Mouse (Mus musculus) intestine, embryonic 14.5 days (tissue): ENCODE measurements around the gene Mtfr1l. TPM values are rescaled to one million over a fixed set of nuclear protein-coding genes. Genes with fewer than 3 reads are reported as not detected.
"Not testable (repeated sequence)": the region's sequence is repeated elsewhere in the genome, so short reads cannot be mapped to it uniquely, and the experiment has no call there.

Source experiments
- ATAC-seq: fragments of 200-750 bp; cut with Nextera tagmentation; replicated peaks from 2 replicates; pipeline ENCODE4 v1.8.0; 2017; ENCODE audit warnings: low read depth, moderate number of reproducible peaks, moderate TSS enrichment, moderate library complexity; ENCODE audit not compliant: low FRiP score, low TSS enrichment
- DNase-seq: peaks from one replicate; pipeline ENCODE4 v3.0.0-alpha.2; 2018; ENCODE audit warnings: low spot score
- H3K27ac ChIP-seq: fragments of 300-500 bp; sonication (generic); 2 replicates; pipeline ENCODE4 v1.5.1; 2014; ENCODE audit warnings: low read depth, mild to moderate bottlenecking, control low read depth
- H3K27me3 ChIP-seq: fragments of 300-500 bp; sonication (generic); replicated peaks from 2 replicates; pipeline ENCODE4 v1.6.1; 2014; ENCODE audit warnings: low read length, control low read depth; ENCODE audit not compliant: control insufficient read depth, insufficient read depth
- H3K36me3 ChIP-seq: fragments of 300-500 bp; sonication (generic); 2 replicates; pipeline ENCODE4 v1.6.1; 2014; ENCODE audit warnings: low read length, control low read depth; ENCODE audit not compliant: control insufficient read depth, insufficient read depth
- H3K4me1 ChIP-seq: fragments of 300-500 bp; sonication (generic); replicated peaks from 2 replicates; pipeline ENCODE4 v1.6.1; 2014; ENCODE audit warnings: low read length, control low read depth, mixed read lengths; ENCODE audit not compliant: control insufficient read depth, insufficient read depth
- H3K4me2 ChIP-seq: fragments of 300-500 bp; sonication (generic); 2 replicates; pipeline ENCODE4 v1.6.1; 2014; ENCODE audit warnings: low read length
- H3K4me3 ChIP-seq: fragments of 300-500 bp; sonication (generic); 2 replicates; pipeline ENCODE4 v1.5.1; 2014; ENCODE audit warnings: low read depth, low read length, control low read depth, mixed read lengths
- H3K9ac ChIP-seq: fragments of 300-500 bp; sonication (generic); 2 replicates; pipeline ENCODE4 v1.6.1; 2014; ENCODE audit warnings: mild to moderate bottlenecking, low read length
- H3K9me3 ChIP-seq: fragments of 300-500 bp; sonication (generic); 2 replicates; pipeline ENCODE4 v1.6.1; 2016; ENCODE audit warnings: low read length, control low read depth; ENCODE audit not compliant: control insufficient read depth
- WGBS: fragments of 180-500 bp; shearing (Covaris S2); extraction: QIAGEN DNeasy Blood & Tissue Kit; methylation state at CpG from one replicate; pipeline ENCODE4 v1.1.7; 2014; 5-methylcytosine and 5-hydroxymethylcytosine counted together
- polyA plus RNA-seq: library from polyadenylated mRNA; unstranded; fragments of >200 nt; fragmentation: Nextera tagmentation; extraction: Ambion mirVana; gene quantifications from 2 replicates; pipeline ENCODE4 v1.2.1, GENCODE M21; 2014

The Mtfr1l gene
- polyA plus RNA-seq, 1 experiment from 2014 or later = 109 TPM

DNA sequence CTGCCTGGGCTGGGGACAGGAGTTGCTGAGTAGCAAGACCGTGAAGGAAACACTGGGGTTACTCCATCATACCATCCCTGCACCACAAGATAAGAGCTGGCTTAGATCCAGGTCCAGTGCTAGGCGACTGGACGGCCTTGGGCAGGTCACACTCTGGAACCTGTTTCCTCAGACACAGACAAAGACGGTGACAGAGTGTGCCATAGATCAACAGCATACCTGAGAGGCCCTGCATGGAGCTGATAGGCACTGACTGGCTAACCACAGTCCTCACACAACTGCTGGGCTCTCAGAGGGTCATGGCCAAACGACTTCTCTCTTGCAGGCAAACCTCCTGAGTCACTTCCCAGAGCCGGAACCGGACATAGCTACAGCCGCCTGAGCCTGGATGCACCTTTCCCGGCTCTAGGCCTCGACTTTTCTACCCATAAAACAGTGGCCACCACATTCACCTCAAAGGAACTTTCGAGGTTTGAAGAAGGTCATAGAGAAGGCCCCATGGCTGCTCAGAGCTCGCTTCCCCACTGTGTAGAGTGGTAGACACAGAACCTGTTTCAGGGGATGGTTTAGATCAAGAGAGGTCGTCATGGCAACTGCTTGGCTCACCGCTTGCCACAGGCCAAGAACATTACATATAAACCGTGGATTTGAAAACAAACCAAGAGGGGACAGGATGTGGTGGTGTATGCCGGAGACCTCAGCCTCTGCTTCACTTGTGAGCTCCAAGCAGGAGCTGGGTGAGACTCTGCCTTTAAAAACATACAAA lies 40.2 kb downstream of the Mtfr1l start:
- Histone ChIP-seq H3K9me3 (no peaks in the 10 kb centered on the region), H3K9ac (no peak overlapping the region), H3K27me3 (no peaks in the 10 kb centered on the region), H3K27ac (no peak overlapping the region), H3K4me3 (no peak overlapping the region), H3K4me2 (no peak overlapping the region), H3K36me3 (no peaks in the 10 kb centered on the region), H3K4me1 (peaks cover 15% of the 10 kb centered on the region)
- ATAC-seq = no peak
- no peak for DNase-seq
- WGBS = 65% methylated on average over 16 of the region's 16 CpGs

DNA sequence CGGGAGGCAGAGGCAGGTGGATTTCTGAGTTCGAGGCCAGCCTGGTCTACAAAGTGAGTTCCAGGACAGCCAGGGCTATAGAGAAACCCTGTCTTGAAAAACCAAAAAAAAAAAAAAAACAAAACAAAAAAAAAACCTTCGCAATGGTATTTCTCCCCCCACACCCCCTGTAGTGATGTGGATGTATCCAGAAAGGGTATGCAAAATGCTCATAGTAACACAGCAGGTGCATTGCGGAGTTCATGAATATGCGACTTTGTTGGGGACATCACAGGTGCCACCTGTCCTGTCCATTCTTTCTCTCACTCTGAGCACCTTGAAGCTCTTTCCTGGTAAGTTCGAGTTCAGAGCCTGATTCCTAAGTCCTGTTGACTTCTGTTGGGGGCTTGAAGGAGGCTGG lies 41.0 kb downstream of the Mtfr1l start:
- not testable (repeated sequence) for H3K4me2 ChIP-seq, ATAC-seq, H3K36me3 ChIP-seq, H3K27ac ChIP-seq, H3K27me3 ChIP-seq, H3K9ac ChIP-seq, H3K9me3 ChIP-seq, DNase-seq, H3K4me3 ChIP-seq
- peaks cover 15% of the 10 kb centered on the region for H3K4me1 ChIP-seq
- WGBS = 92% methylated on average over 6 of the region's 6 CpGs

GRCm38 (mm10) chr4:134491716-134492115 lies 43.5 kb downstream of the Mtfr1l start:
- DNase-seq = no peak
- Histone ChIP-seq H3K4me3 (no peak overlapping the region), H3K9me3 (no peaks in the 10 kb centered on the region), H3K27me3 (no peaks in the 10 kb centered on the region), H3K4me2 (no peak overlapping the region), H3K4me1 (peaks cover 7% of the 10 kb centered on the region), H3K9ac (no peak overlapping the region), H3K36me3 (no peaks in the 10 kb centered on the region), H3K27ac (no peak overlapping the region)
- no peak for ATAC-seq
- 66% methylated on average over 6 of the region's 6 CpGs for WGBS

GRCm38 (mm10) chr4:134489986-134490665 lies 45.1 kb downstream of the Mtfr1l start:
- Histone ChIP-seq H3K4me3 (no peak overlapping the region), H3K27me3 (no peaks in the 10 kb centered on the region), H3K9ac (no peak overlapping the region), H3K4me2 (no peak overlapping the region), H3K9me3 (no peaks in the 10 kb centered on the region), H3K36me3 (no peaks in the 10 kb centered on the region), H3K27ac (no peak overlapping the region), H3K4me1 (peaks cover 3% of the 10 kb centered on the region; the same call in 1 of the 2 replicates)
- DNase-seq (no peak), ATAC-seq (no peak)
- 82% methylated on average over 11 of the region's 11 CpGs for WGBS

GRCm38 (mm10) chr4:134488211-134488610 lies 47.0 kb downstream of the Mtfr1l start:
- no peak overlapping the region for H3K4me2 ChIP-seq
- no peaks in the 10 kb centered on the region for H3K36me3 ChIP-seq
- no peaks in the 10 kb centered on the region for H3K9me3 ChIP-seq
- H3K9ac ChIP-seq = no peak overlapping the region
- DNase-seq = no peak
- no peak overlapping the region for H3K4me3 ChIP-seq
- no peak overlapping the region for H3K27ac ChIP-seq
- H3K27me3 ChIP-seq = no peaks in the 10 kb centered on the region
- WGBS = 91% methylated on average over 5 of the region's 5 CpGs
- no peaks in the 10 kb centered on the region for H3K4me1 ChIP-seq
- ATAC-seq = no peak

- 76% methylated on average over 5 of the region's 5 CpGs for WGBS
- H3K4me3 ChIP-seq = no peak overlapping the region
- no peak overlapping the region for H3K27ac ChIP-seq
- H3K4me2 ChIP-seq = no peak overlapping the region
- H3K9me3 ChIP-seq = no peaks in the 10 kb centered on the region
- no peaks in the 10 kb centered on the region for H3K36me3 ChIP-seq
- no peak for ATAC-seq
- no peak overlapping the region for H3K9ac ChIP-seq
- no peaks in the 10 kb centered on the region for H3K27me3 ChIP-seq
- H3K4me1 ChIP-seq = no peaks in the 10 kb centered on the region
- DNase-seq = no peak
Observed at GRCm38 (mm10) chr4:134485151-134485900, 49.9 kb downstream of the Mtfr1l start.

DNA sequence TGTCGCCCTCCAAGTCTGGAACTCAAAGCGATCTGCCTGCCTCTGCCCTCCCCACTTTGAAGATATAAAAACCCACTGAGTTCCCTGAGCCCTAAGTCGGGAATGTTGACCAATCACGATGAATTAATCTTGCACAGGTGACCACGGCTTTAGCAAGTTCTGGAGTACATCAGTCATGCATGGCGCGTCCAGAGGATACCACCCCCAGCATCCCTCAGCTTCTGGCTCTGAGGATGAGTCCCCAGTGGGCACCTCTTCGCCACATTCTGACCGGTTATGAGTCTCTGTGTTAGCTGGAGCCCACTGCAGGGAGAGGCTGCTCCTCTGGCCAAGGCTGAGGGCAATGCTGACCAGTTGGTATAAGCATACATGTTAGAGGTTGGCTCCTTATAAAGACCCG lies 51.0 kb downstream of the Mtfr1l start:
- no peak overlapping the region for H3K9ac ChIP-seq
- no peaks in the 10 kb centered on the region for H3K4me1 ChIP-seq
- H3K4me3 ChIP-seq = no peak overlapping the region
- ATAC-seq (no peak), DNase-seq (no peak)
- H3K9me3 ChIP-seq = no peaks in the 10 kb centered on the region
- no peak overlapping the region for H3K4me2 ChIP-seq
- 81% methylated on average over 10 of the region's 10 CpGs for WGBS
- no peaks in the 10 kb centered on the region for H3K27me3 ChIP-seq
- H3K27ac ChIP-seq = no peak overlapping the region
- no peaks in the 10 kb centered on the region for H3K36me3 ChIP-seq

- Histone ChIP-seq H3K27ac (no peak overlapping the region), H3K4me3 (no peak overlapping the region), H3K4me1 (no peaks in the 10 kb centered on the region), H3K4me2 (no peak overlapping the region), H3K27me3 (no peaks in the 10 kb centered on the region), H3K36me3 (no peaks in the 10 kb centered on the region), H3K9ac (no peak overlapping the region), H3K9me3 (no peaks in the 10 kb centered on the region)
- DNase-seq (no peak), ATAC-seq (no peak)
- 37% methylated on average over 6 of the region's 6 CpGs for WGBS
Observed at GRCm38 (mm10) chr4:134483696-134484095, 51.5 kb downstream of the Mtfr1l start.
